Mouse (Mus musculus): ENCODE data around the gene Dok5.

Gene Dok5

DNA sequence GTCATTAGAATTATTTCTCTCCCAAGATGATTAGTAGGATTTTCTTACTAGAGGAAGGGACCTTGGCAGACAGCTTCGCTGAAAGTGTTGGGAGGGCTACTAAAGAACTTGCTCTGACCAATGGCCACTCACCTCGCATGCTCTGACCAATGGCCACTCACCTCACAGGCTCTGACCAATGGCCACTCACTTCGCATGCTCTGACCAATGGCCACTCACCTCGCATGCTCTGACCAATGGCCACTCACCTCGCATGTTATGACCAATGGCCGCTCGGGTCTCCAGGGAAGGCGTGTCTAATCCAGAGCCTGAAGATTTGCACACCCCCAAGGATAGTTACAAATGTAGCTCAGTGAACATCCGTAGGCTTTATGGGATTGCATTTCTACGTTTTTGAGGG is 131.6 kb downstream of the Dok5 start:
- DNase-seq, result no peak

GRCm38 (mm10) chr2:170864043-170864442 is 132.4 kb downstream of the Dok5 start:
- peak in 1 of 2 experiments; percentile 42 for DNase-seq

- no peak for DNase-seq
These were observed 133.2 kb downstream of the Dok5 start for GRCm38 (mm10) chr2:170864820-170865219.

DNA sequence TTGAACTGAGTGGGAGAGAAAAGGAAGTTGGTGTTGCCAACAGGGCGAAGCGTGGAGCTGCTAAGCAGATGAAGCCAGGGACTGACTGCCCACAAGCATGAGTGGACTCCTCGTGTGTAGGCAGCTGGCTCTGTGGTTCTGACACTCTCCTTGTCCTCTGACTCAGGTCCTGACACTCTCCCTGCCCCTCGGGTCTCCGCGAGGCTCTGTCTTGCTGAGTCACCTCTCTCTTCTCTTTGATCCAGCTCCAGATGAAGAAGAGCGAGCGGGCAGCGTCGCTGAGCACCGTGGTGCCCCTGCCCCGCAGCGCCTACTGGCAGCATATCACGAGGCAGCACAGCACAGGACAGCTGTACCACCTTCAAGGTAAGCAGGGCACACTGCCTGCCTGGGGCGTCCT is 139.0 kb downstream of the Dok5 start:
- DNase-seq, result no peak

- DNase-seq, result no peak
These were observed 139.9 kb downstream of the Dok5 start for GRCm38 (mm10) chr2:170871469-170871868.

GRCm38 (mm10) chr2:170873382-170873781 is 141.8 kb downstream of the Dok5 start:
- DNase-seq, result peak in 1 of 2 experiments; percentile 79

DNA sequence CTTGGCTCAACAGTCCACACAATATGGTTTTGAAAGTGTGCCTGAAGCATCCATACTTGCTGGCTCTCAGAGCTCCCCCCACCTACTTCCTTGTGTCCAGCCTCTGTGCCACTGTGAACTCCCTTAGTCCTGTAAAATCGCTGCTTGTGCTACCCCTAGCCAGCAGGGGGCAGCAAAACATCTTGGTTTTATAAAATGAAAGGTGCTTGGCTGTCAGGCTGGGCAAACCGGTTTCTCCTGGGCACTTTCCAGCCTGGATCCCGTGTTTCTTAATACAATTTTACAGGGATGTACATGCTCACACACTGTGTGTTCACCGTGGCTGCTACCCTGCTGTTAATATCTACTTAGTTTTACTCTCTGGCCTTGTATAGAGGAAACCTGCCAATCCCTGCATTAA is 145.9 kb downstream of the Dok5 start:
- DNase-seq, result peak; percentile 83 to 88

DNA sequence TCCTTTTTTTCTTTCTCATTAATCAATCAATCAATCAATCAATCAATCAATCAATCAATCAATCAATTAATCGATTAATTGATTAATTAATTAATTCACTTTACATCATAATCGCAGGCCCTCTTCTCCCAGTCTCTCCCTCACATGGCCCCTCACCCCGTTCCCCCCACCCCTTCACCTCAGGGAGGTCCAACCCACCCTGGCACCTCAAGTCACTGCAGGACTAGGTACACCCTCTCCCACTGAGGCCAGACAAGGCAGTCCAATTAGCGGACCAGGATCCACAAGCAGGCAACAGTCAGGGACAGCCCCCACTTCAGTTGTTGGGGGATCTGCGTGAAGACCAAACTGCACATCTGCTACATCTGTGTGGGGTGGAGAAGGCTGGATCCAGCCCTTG is 146.3 kb downstream of the Dok5 start:
- no peak for DNase-seq

- DNase-seq, result no peak
These were observed 152.7 kb downstream of the Dok5 start for GRCm38 (mm10) chr2:170884209-170884801.

- no peak for DNase-seq
These were observed 156.4 kb downstream of the Dok5 start for GRCm38 (mm10) chr2:170887984-170888383.

DNA sequence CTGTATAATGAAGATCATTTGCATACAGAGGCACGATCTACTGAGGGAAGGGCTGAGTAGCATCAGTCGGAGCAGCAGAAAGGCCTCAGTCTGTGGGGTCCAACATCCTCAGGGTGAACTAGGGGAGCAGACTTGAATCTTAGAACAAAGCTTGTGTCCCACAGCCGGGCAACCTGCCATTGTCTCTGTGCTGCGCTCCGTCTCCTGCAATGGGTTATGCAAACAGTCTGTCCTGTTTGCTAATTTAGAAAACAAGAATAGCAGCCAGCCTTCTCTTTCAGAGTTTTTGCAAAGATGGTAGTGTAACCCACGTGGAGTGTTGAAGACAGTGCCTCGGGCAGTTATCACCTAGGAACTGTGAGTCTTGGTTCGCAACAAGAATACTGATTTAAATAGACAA is 163.5 kb downstream of the Dok5 start:
- DNase-seq, result no peak

DNA sequence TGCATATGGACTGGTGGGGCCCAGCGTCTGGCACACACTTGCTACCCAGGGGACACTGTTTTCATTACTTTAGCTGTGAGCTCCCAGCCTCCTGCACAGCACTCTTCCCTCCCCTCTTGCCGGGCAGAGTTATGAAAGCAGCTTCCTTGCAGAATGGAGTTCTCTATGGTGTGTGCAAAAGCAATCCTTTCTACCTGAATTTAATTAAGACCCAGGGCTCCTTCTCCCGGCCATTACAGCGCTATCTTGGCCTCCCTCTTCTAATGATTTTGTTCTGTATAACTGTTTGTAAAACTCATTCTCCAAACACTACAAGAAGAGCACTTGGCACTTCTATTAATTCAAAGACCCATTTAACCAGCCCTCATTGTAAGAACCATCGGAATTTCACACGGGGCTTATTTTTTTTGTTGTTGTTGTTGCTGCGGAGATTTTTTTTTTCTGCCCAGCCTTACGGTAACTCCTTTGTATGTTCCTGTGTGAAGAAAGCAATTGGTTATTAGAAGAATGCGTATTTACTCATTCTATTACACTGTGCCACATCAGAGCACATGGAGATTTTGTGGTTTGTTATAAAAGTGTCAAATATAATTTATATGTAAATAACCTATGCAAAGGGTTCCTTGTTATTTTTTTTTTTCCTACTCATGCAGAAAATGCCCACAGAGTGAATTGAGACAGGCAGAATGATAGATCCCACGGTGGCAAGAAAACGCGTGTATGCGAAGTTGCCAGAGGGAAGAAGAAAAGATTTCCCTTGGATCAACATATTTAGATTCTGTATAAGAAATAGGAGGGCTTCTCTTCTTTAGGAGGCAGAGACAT is 170.8 kb downstream of the Dok5 start:
- DNase-seq, result no peak

DNA sequence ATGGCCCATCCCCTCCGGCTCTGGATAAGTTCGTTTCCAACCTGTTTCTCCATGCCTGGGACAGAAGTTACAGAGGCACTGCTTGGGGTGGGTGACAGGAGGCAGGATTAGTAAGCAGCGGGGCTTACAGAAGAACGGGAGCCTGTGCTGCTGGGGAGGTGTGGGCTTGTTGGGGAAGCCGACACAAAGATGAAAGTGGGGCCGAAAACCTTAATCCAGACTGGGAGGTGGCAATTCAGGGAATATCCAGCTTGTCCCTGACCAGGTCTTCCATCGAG is 171.4 kb downstream of the Dok5 start:
- DNase-seq, result no peak

DNA sequence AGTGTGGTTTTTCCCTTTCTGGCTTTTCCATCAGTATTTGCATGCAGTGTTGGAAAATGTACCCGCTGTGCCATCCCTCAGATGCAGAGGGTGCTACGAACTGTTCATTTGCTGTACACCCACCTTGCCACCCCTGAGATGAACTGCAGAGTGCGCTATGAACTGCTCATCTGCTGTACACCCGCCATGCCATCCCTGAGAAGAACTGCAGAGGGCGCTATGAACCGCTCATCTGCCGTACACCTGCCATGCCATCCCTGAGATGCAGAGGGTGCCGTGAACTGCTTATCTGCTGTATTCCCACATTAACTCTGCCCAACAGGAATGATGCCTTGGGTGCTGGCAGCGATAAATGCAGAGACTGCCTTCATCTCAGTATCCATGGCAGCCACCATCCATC is 171.8 kb downstream of the Dok5 start:
- DNase-seq, result no peak

GRCm38 (mm10) chr2:170912589-170913223 is 181.1 kb downstream of the Dok5 start:
- DNase-seq, result peak in 1 of 2 experiments; percentile 72

GRCm38 (mm10) chr2:170913863-170914262 is 182.3 kb downstream of the Dok5 start:
- DNase-seq, result no peak

DNA sequence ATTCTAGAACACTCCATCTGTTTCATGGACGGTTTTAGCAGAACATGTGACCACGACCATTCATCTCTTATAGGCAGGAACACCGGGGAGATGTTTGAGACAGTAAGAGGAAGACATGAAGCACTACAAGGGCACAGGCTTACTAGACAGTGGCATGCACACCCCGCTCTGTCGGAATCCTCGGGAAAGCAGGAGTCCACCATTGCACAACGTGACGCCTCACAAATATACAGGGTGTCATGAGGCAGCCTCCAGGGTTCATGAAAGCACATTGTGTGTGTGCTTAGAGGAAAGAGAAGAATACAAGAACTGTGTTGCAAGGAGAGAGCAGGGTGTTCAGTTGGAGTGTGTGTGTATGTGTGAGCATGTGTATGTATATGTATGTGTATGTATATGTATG is 184.0 kb downstream of the Dok5 start:
- no peak for DNase-seq

DNA sequence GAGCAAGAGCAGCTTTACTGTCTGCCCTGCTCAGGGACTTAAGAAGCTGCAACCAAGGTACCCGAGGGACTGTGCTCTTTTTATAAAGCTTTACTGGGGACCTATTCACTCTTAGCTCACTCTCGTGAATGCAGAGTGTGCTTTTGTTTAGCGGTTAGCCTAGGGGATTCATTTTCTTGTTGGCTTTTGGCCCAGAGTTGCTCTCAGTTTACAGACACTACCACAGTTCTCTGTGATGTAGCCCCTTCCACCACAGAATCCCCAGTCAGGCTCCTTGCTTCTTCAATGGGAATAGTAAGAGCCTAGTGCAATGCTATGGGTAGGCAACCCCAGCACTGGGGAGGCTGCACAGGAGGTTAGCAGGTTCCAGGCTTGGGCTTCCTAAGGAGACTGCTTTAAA is 190.7 kb downstream of the Dok5 start:
- no peak for DNase-seq

DNA sequence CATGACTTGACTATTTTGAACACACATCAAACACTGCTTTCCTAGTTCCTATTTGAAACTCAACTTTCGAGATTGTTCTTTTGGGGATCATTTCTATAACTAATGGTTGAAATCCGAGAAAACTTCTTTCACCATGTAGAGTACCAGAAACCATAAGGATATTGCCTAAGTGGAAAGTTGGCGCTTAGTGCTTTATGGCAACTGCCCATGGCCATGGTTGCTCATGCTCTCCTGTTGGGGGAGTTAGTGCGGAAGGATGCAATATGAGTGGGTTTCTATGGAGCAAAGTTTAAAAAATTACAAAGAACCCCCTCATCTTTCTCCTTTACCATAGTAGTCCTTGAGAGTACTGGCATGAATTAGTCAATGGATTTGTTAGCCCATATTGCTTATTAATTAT is 192.5 kb downstream of the Dok5 start:
- no peak for DNase-seq

- DNase-seq, result no peak
These were observed 194.6 kb downstream of the Dok5 start for GRCm38 (mm10) chr2:170926237-170926636.

Data from kidney, postnatal 25 days (tissue).